Mouse (Mus musculus) heart, adult 2 months (tissue): ENCODE results near the gene Rps3.
A peak's percentile ranks its signal among the peaks of the same experiment; 100 is the strongest.

ENCODE experiments used
- CTCF ChIP-seq: fragments of 200-600 bp; IDR thresholded peaks from 2 replicates; pipeline ENCODE4 v1.8.1; 2022; ENCODE audit warnings: antibody characterized with exemption, mild to moderate bottlenecking, moderate library complexity
- POLR2A ChIP-seq: fragments of 200-500 bp; IDR thresholded peaks from 2 replicates; pipeline ENCODE4 v1.6.1; 2011; ENCODE audit warnings: mild to moderate bottlenecking, low read depth, low read length, control low read depth; ENCODE audit not compliant: insufficient read depth

- TF ChIP-seq POLR2A (no peak), CTCF (peak; percentile 80)
Observed at GRCm38 (mm10) chr7:99444012-99444411, 39.5 kb downstream of the Rps3 start.
